Mouse (Mus musculus) brain, embryonic 14.5 days (tissue): Measurements from ENCODE around the gene Atl1.

Experiments
- CTCF ChIP-seq: fragments of 200-500 bp; IDR thresholded peaks from 2 replicates; pipeline ENCODE4 v1.5.1; 2012; ENCODE audit warnings: inconsistent platforms, mild to moderate bottlenecking, moderate library complexity, borderline replicate concordance; ENCODE audit not compliant: insufficient read depth, insufficient read length; ENCODE audit errors: extremely low read depth
- POLR2A ChIP-seq: fragments of 200-500 bp; IDR thresholded peaks from 2 replicates; pipeline ENCODE4 v1.6.1; 2012; ENCODE audit warnings: mild to moderate bottlenecking, inconsistent platforms, borderline replicate concordance; ENCODE audit not compliant: poor library complexity, insufficient read depth, insufficient read length, severe bottlenecking; ENCODE audit errors: extremely low read depth

- no peak for TF ChIP-seq POLR2A
- TF ChIP-seq CTCF, result no peak
These were observed 73.7 kb downstream of the Atl1 start for GRCm38 (mm10) chr12:69966071-69966470.
